Mouse (Mus musculus) CH12.LX (cell line): Measurements from ENCODE around the gene Vmn1r239-ps.
"Not testable (repeated sequence)": the region's sequence is repeated elsewhere in the genome, so short reads cannot be mapped to it uniquely, and the experiment has no call there.

Experiments
- CHD1 ChIP-seq: IDR thresholded peaks from 2 replicates; pipeline ENCODE4 v1.6.1; 2012; ENCODE audit warnings: low read depth, low read length, improper control_type of control experiment, inconsistent platforms
- E2F4 ChIP-seq: IDR thresholded peaks from 2 replicates; pipeline ENCODE4 v1.6.1; 2011; ENCODE audit warnings: low read depth, low read length, improper control_type of control experiment; ENCODE audit not compliant: insufficient replicate concordance
- EP300 ChIP-seq: IDR thresholded peaks from 2 replicates; pipeline ENCODE4 v1.6.1; 2011; ENCODE audit warnings: low read length, improper control_type of control experiment
- ETS1 ChIP-seq: conservative IDR thresholded peaks from 2 replicates; pipeline ENCODE4 v1.6.1; 2012; ENCODE audit warnings: low read depth, mild to moderate bottlenecking, inconsistent platforms, low read length, improper control_type of control experiment, moderate library complexity
- HCFC1 ChIP-seq: IDR thresholded peaks from 2 replicates; pipeline ENCODE4 v1.6.1; 2012; ENCODE audit warnings: low read depth, mild to moderate bottlenecking, inconsistent platforms, low read length, improper control_type of control experiment
- KAT2A ChIP-seq: IDR thresholded peaks from 2 replicates; pipeline ENCODE4 v1.6.1; 2012; ENCODE audit warnings: low read length, improper control_type of control experiment, inconsistent platforms; ENCODE audit not compliant: insufficient replicate concordance
- MAFK ChIP-seq: IDR thresholded peaks from 2 replicates; pipeline ENCODE4 v1.6.1; 2011; ENCODE audit warnings: low read length, improper control_type of control experiment; ENCODE audit not compliant: insufficient replicate concordance
- MXI1 ChIP-seq: IDR thresholded peaks from 2 replicates; pipeline ENCODE4 v1.6.1; 2011; ENCODE audit warnings: mild to moderate bottlenecking, low read depth, low read length, improper control_type of control experiment
- POLR2A ChIP-seq: IDR thresholded peaks from 2 replicates; pipeline ENCODE4 v1.6.1; 2011; ENCODE audit warnings: low read depth, mild to moderate bottlenecking, improper control_type of control experiment, low read length
- UBTF ChIP-seq: IDR thresholded peaks from 2 replicates; pipeline ENCODE4 v1.6.1; 2012; ENCODE audit warnings: low read depth, mild to moderate bottlenecking, inconsistent platforms, low read length, improper control_type of control experiment, moderate library complexity

DNA sequence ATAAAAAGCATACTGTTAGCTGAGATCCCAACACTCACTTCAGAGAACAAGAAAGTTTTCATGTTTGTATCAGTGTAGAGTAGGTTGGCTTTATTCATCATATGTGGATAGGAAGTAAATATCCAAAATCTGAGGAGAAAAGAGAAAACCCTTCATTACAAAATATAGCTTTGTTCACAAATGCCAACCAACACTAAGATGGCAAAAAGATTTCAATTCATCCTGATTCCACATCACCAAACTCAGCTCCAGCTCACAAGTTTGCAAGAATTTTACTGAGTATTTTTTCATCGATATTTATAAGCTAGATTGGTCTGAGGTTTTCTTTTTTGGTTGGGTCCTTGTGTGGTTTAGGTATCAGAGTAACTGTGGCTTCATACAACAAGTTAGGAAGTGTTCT is at the start of gene Vmn1r239-ps:
- TF ChIP-seq E2F4, UBTF, POLR2A, MAFK, CHD1, EP300, KAT2A, ETS1, HCFC1, MXI1: not testable (repeated sequence)
